Mouse (Mus musculus) kidney, adult 8-10 months (tissue): ENCODE data around the gene Gemin2.
"Not testable (repeated sequence)": the region's sequence is repeated elsewhere in the genome, so short reads cannot be mapped to it uniquely, and the experiment has no call there.

Experiments
- DNase-seq, 2 experiments: peaks; one replicate each; pipeline ENCODE4 v3.0.0; 2022

Gemin2 gene

GRCm38 (mm10) chr12:59013234-59013633 is at the start of gene Gemin2:
Gemin2 (plus strand) TSS chr12:59013393.
- DNase-seq: peak; percentile 92 to 93

DNA sequence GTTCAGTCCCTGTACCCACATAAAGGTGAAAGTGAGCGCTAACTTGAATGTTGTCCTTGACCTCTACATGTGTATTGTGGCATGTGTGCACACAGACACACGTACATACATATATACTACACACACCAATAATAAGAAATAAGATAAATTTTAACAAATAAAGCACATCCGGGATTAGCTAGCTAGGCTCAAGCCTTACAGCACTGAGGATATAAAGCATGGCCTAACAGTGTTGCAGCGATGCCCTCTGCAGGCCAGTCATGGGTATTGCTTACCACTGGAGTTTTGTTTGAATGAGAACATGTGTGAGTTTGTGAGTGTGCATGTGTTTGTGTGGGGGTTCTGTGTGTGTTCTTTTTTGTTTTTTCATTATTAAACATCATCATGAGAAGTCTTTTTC is 48.6 kb upstream of the Gemin2 start:
- peak in 1 of 2 experiments; percentile 7 for DNase-seq

DNA sequence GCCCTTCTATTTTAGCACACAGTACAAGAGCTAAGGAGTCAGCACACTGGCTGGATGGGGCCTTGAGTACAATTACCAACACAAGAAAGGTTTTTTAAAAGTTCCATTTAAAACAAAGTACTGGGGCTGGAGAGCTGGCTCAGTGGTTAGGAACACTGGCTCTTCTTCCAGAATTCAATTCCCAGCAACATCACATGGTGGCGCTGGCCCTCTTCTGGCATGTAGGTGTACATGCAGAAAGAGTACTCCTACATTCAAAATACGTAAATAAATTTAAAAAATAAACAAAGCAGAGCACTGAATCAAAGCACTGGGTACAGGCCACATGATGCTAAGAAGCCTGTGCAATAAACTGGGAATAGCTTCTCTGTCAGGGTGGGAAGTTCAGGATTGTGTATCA is 36.2 kb upstream of the Gemin2 start:
- peak in 1 of 2 experiments; percentile 6 for DNase-seq

DNA sequence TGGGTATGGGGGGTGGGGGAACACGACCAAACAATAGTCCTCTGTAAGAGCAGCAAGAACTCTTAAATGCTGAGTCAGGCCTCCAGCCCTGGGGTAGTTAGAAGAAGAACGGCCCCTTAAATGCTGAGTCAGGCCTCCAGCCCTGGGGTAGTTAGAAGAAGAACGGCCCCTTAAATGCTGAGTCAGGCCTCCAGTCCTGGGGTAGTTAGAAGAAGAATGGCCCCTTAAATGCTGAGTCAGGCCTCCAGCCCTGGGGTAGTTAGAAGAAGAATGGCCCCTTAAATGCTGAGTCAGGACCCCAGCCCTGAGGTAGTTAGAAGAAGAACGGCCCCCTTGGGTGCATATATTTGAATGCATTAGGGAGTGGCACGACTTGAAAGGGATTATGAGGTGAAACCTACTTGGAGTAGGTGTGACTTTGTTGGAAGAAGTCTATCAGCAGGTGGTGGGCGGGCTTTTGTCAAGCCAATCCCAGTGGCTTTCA is 32.0 kb upstream of the Gemin2 start:
- DNase-seq: not testable (repeated sequence)

DNA sequence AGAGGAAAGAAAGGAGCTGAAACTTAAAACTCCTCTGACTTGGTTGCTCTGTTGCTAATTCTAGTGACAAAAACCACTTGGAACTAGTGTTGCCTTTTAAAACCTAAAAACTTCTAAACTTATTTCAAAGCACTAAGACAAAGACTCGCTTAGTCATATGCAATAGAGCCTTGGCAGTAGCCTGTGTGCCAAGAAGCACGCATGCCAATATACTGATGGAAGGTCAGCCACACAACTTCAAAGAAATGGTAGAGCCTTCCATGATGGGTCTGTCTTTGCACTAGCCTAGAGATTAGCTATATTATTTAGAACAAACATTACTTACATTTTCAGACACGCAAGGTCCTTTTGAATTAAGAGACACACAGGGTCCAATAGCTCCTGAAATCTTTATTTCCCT is 27.4 kb upstream of the Gemin2 start:
- no peak for DNase-seq

DNA sequence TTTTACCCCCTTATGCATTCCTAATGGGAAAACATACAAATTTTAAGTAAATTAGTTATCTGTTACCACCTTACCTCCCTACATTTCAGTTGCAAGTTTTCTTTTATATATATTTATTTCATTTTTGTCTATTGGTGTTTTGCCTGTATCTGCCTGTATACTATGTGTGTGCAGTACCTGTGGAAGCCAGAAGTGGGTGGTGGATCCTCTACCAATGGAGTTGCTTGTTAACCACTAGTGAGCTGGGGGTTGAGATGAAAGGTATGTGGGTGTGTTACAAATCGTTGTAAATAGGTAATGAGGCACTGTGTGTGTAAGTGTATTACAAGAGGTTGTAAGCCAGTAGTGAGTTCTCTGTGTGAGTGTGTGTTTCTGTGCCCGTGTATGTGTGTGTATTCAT is 2.7 kb upstream of the Gemin2 start:
- no peak for DNase-seq

GRCm38 (mm10) chr12:59011275-59011843 is 1.8 kb upstream of the Gemin2 start:
- DNase-seq: no peak

DNA sequence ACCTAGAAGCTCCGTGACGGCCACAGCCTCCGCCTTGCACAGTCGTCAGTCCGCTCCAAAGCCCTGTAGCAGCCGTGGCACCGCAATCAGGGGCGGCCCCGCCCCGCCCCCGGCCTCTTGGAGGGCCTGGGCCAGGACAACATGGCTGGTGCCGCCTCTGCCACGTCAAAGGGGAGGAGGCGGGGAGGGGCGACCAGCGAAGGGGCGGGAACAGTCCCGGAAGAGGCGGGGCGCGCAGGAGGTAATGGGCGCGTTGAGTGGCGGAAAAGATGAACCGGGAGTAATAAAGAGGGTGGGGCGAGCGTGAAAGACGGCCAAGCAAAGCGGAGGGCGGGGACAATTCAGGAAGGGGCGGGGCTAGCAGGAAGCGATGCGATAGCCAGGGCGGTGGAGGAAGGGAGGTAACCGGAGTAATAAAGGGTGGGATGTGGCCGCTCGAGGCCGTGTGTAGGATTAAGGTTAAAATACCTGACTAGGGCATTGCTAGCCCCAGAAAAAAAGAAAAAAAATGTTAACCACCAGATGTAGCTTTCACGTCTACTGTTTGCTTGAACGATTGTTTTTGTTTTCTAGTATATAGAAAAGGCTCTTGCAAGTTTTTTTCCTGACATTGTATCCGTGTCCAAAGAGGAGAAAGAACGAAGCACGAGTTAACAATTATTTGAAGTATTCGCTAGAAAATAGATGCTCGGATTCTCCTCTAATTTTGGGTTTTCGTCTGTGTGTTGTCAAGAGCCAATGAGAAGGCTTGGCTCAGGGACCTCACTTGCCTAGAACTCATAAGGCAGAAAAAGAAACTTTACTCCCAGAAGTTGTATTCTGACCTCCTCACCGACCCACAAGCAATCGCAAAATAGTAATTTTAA is 1.1 kb upstream of the Gemin2 start, which contains the start of gene Sec23a:
Sec23a (minus strand) TSS at position 174 of the 866 bp plus-strand sequence.
- peak; percentile 99 for DNase-seq

DNA sequence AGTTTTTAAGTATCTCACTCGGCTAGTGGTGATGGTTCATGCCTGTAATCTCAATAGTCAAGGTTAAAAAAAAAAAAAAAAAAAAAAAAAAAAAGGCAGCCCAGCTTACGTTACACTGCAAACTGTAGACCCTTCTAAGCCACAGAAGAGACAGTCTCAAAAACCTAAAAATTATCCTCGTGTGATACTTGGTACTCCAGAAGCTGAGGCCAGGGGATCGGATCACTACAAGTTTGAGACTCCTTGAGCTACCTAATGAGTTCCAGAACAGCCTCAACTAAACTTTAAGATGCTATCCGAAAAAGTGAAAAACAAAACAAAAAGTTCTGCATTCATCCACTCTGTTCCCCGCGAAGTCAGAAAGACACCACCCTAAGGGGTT is 492 bp upstream of the Gemin2 start:
- DNase-seq: peak in 1 of 2 experiments; percentile 6

- DNase-seq: no peak
These were observed 4.8 kb downstream of the Gemin2 start for GRCm38 (mm10) chr12:59017970-59018369.

- no peak for DNase-seq
These were observed 6.7 kb downstream of the Gemin2 start for GRCm38 (mm10) chr12:59019891-59020290.

DNA sequence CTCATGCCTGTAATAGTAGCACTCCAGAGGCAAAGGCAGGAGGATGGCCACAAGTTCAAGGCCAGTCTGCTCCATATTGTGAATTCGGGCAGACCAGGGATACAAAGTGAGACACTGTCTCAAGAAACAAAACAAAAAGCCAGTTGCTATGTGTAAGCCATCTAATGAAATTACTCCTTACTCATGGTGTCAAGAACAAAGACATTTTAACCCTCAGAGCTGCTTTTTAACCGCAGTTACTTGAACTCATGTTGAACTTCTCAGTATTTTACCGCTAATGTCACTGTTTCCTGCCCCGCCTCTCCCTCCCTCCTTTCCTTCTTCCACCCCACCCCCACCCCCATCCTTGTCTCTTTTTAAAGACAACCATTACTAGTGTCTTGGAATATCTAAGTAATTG is 8.1 kb downstream of the Gemin2 start:
- no peak for DNase-seq

- DNase-seq: peak in 1 of 2 experiments; percentile 9
These were observed 18.9 kb downstream of the Gemin2 start for GRCm38 (mm10) chr12:59032101-59032500.

GRCm38 (mm10) chr12:59039162-59039970 is 26.2 kb downstream of the Gemin2 start:
- no peak for DNase-seq

- peak; percentile 38 to 41 for DNase-seq
These were observed 27.0 kb downstream of the Gemin2 start for GRCm38 (mm10) chr12:59039971-59040844.

- no peak for DNase-seq
These were observed 27.7 kb downstream of the Gemin2 start for GRCm38 (mm10) chr12:59040851-59041250.

- no peak for DNase-seq
These were observed 39.3 kb downstream of the Gemin2 start for GRCm38 (mm10) chr12:59052470-59052869.

DNA sequence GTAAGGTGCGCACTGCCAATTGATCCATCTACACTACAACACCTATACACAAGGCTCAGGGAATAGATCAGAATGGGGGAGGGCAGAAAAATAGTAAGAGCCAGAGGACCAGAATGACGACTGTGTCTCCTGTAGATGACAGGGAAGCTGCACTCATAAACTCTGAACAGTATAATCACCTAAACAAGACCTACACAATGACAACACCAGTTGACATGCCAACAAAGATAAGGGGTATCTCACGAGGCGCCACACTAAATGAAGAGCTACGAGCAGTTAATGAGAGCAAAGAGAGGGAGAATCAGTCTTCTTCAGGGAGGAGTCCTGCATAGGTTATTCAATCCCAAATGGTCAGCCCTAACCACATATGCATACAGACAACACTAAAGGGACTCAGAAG is 40.0 kb downstream of the Gemin2 start:
- no peak for DNase-seq

GRCm38 (mm10) chr12:59053976-59054375 is 40.8 kb downstream of the Gemin2 start:
- DNase-seq: no peak

- DNase-seq: no peak
These were observed 42.1 kb downstream of the Gemin2 start for GRCm38 (mm10) chr12:59055196-59055850.

DNA sequence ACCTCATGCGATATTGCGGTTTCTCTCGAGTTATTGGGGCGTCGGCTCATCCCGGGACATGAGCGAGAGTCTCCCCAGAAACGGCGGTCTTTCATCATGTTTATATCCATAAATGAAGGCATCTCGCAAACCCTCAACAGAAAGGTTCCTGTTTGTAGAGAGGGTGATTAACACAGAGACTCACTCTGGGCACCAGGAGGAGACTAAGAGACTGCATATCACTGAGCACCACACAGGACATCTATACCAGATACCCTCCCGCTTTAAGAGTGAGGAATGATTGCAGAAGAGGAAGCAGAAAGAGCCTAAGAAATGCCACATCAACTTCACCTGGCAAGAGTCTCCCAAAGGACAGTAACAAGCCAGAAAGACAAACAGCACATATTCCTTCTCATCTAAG is 43.0 kb downstream of the Gemin2 start:
- no peak for DNase-seq

DNA sequence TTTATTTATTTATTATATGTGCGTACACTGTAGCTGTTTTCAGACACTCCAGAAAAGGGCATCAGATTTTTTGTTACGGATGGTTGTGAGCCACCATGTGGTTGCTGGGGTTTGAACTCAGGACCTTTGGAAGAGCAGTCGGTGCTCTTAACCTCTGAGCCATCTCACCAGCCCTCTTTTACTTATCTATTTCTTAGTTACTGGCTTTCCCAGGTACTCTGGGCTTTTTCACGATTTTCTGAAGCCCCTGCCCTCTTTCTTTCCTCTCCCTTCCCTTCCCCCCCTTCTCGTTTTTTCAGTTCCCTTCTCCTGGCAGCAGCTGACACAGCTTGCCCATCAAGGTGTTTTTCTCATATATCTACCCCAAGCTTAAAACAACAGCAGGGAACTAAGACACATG is 45.0 kb downstream of the Gemin2 start:
- DNase-seq: not testable (repeated sequence)
